Comparison of ENCODE assay signal across 8 mouse cellular contexts in genomic region chr1:34642304-34642893, GRCm38 (mm10).
DNase-seq lines count a peak whose midpoint lies in the region; ATAC-seq lines count a peak whose summit lies in the region.

No protein-coding gene starts in this region.

- DNase-seq in CD4-positive helper T cell, adult 2 months (ENCODE audit: low read depth, low spot score), result peak; percentile 27
- DNase-seq in R1 (ENCODE audit: low read depth, low spot score), result peak; percentile 68
- DNase-seq in cerebellum, postnatal 36 days, result peak; percentile 72 to 74
- DNase-seq in gastrocnemius, postnatal 10 days, result peak; percentile 76
- peak; percentile 78 to 81 for DNase-seq in kidney, postnatal 4 days
- peak; percentile 10 for DNase-seq in lung, postnatal 25 days (ENCODE audit: low spot score)
- peak; percentile 35 for DNase-seq in right cerebral cortex, adult 18-20 months

- ATAC-seq in erythroblast, adult 5-6 weeks (replicated peaks; ENCODE audit: low FRiP score, poor library complexity, severe bottlenecking), result no peak

Comparison
In these comparisons a context has a peak if more than half of its experiments do, and no peak if none do; other contexts are left out.
1. DNase-seq: peak in every context shown above with its lines; median percentile 80 in kidney, postnatal 4 days; 76 in gastrocnemius, postnatal 10 days; 73 in cerebellum, postnatal 36 days; 68 in R1; 35 in right cerebral cortex, adult 18-20 months; 27 in CD4-positive helper T cell, adult 2 months; 10 in lung, postnatal 25 days.